Mouse (Mus musculus) left cerebral cortex, postnatal 4 days (tissue): ENCODE results near the gene Evc2. TPM values are rescaled to one million over a fixed set of nuclear protein-coding genes. Genes with fewer than 3 reads are reported as not detected.
A peak's percentile ranks its signal among the peaks of the same experiment; 100 is the strongest.

Experiments
- DNase-seq: peaks from one replicate; pipeline ENCODE4 v3.0.0-alpha.2; 2022
- intact Hi-C: fragments of 180-260 bp; cut with DNase I; formaldehyde crosslinking; loops from one replicate; pipeline ENCODE4 v1.15.1; 2025
- total RNA-seq, 2 experiments: library from RNA; stranded (reverse); gene quantifications; 2 replicates each; pipeline ENCODE4 v1.2.3; 2021

The Evc2 gene
- total RNA-seq, 2 experiments from 2014 or later, result 4.2 TPM

DNA sequence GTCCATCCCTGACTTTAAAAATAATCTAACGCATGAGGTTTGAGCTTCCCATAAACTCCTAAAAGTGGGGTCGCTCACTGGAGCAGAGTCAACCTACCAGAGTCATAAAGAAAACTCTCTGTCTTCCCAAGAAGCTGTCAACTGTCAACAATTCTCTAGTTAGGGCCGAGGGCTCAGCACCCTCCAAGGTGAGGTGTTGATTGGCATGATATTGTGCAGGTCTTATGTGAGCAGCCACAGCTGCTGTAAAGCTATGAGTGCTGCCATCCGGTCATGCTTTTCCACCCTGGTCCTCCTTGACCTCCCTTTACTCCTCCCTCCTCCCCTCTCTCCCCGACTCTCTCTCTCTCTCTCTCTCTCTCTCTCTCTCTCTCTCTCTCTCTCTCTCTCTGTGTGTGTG lies 24.3 kb downstream of the Evc2 start:
- intact Hi-C loops, result no loop called here
- DNase-seq, result no peak

- DNase-seq, result no peak
These were observed 25.0 kb downstream of the Evc2 start for GRCm38 (mm10) chr5:37363284-37363683.

DNA sequence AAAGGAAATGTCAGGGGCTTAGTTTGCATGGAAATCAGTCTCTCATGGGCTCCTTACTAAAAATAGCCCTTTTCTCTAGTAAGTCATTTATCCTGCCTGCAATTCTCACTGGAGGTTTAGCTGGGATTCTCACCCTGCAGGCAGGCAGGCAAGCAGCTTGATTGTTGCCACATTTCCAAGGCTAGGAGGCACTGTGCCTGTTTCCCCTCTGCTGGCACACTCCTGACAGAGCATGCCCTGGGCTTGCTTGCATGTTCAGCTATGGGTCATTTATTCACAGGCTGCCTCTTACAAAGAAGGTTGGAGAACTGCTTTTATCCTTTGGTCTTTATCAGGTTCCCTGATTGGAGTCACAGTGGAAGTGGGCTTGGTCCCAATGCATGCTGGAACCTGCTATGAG lies 27.5 kb downstream of the Evc2 start:
- intact Hi-C loops, result no loop called here
- DNase-seq, result no peak

More at GRCm38 (mm10) chr5:37363284-37363683, 25.0 kb downstream of the Evc2 start:
- intact Hi-C loops, result no loop called here

GRCm38 (mm10) chr5:37368796-37369195 lies 30.5 kb downstream of the Evc2 start:
- intact Hi-C loops, result no loop called here

DNA sequence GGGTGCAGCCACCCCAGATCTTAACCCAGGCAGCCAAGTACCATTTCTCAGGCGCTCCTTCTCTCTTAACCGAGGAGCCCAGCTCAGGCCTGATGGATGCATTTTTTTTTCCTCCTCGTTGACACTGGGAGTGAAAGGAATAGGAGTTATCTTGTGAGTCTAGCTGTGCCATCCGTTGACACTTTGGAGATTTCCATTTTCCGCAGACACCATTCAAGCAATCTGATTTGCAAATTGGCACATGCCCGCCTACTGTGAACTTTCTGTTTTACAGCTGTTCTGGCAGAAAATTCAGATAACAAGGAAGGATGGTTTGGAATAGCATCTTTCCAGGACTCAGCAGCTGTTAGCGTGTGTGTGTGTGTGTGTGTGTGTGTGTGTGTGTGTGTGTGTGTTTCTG lies 39.1 kb downstream of the Evc2 start:
- DNase-seq, result no peak
- intact Hi-C loops, result no loop called here

More at GRCm38 (mm10) chr5:37368796-37369195, 30.5 kb downstream of the Evc2 start:
- DNase-seq, result no peak

- intact Hi-C loops, result no loop called here
- DNase-seq, result no peak
These were observed 42.3 kb downstream of the Evc2 start for GRCm38 (mm10) chr5:37380641-37381040.

GRCm38 (mm10) chr5:37383570-37383969 lies 45.3 kb downstream of the Evc2 start:
- DNase-seq, result no peak
- intact Hi-C loops, result no loop called here

DNA sequence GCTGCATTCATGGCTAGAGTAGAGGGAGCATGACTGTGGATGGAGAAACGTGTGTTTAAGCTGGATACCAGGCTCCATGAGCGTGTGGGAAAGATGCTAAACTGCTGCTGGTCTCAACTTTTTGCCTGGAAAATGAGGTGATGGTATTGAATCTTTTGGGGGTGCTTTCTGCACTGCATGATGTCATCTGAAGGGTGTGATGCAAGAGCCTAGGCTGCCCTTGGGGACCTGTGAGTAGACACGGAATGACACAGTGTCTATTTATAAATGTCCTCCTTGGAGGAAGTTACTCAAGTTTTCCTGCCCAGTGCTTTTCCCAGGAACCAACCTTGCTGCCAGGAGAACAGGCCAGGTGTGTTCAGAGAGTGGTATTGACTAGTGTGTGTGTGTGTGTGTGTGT lies 50.3 kb downstream of the Evc2 start:
- no peak for DNase-seq
- intact Hi-C loops, result no loop called here

DNA sequence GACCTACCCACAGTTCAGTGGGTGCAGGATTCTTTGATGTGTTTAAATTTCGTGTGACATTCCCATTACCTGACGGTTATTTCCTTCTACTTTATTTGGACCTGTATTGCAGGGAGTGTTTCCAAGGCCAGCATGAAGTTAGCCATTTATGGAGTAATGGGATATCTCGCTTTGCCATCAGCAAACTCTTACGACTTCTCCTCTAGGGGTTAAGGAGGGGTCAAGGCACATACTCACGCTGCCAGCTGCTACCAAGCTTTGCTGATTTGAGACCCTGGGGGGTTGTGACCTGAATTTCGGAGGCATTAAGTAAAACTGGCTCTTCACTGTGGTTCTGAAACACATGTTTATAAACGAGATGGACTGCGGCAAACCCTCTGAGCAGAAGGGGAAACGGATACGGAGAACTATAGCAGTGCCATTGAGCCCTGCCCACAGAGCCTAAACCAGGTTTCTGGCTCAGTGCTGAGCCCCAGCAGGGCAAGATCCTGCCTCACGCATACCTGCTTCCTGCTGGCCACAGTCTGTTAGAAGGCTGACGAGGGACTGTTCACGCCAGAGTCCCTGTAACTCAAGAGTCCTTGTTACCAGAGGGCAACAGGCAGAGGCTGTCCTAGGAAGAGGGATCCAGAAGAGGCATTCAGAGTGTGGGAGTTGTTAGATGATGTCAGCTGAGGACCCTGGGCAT lies 51.7 kb downstream of the Evc2 start:
- DNase-seq, result no peak
- intact Hi-C loops, result no loop called here

GRCm38 (mm10) chr5:37390923-37391322 lies 52.6 kb downstream of the Evc2 start:
- no peak for DNase-seq
- intact Hi-C loops, result no loop called here

- DNase-seq, result peak; percentile 28
- intact Hi-C loops, result no loop called here
These were observed 53.6 kb downstream of the Evc2 start for GRCm38 (mm10) chr5:37391901-37392300.

- DNase-seq, result peak; percentile 62
- intact Hi-C loops, result no loop called here
These were observed 57.1 kb downstream of the Evc2 start for GRCm38 (mm10) chr5:37395172-37396030.

DNA sequence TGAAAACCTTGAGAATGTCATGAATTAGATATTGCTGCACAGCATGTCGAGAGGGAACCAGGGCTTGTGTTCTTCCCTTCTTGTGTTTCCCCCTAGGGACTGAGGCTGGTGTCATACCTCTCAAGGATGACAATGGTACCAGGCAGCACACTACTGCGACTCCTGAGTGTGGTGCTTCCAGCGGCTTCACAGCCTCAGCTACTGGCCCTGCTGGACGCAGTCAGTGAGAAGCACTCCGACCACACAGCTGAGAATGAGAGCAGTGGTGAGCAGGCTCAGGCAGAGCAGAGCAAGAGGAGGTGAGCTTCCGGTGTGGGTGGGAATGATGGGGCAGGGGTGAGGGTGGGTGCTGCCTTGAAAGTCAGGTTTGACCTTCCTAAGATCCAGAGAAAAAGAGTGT lies 80.7 kb downstream of the Evc2 start:
- DNase-seq, result no peak
- intact Hi-C loops, result no loop called here

DNA sequence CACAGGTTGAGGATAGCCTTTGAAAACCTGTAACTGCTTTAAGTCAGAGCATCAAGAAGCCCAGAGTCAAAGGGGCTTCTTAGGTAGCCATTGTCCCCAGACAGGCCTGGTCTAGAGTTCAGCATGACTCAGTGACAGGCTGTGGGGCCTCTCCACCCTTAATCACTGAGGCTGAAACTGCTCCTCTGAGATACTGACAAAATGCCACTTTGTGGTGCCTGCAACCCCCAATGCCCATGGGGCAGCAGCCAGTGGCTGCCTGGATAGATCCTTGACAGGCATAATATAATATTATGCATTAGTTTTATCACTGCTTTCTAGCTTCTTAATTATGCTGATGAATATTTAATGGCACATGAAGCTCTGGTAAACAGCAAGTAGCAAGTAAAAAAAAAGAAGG lies 88.9 kb downstream of the Evc2 start:
- DNase-seq, result no peak
- intact Hi-C loops, result no loop called here

DNA sequence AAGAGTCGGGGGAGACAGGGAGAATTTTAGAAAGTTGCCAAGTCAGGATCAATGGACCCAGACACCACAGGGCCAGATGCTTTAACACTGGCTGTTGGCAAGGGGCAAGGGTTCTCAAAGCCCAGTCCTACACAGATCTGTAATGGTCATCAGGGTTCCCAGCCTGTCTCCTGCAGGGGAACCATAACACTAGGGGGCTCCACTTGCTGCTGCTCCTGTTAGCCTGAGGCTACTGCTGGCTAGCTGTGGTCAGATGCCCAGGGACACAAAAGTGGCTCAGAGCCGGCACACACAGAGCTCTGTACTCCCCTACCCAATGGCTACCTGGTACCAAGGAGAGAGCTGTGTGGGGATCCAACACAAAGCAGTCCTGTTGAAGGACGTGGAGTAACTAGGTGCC lies 97.1 kb downstream of the Evc2 start:
- no peak for DNase-seq
- intact Hi-C loops, result no loop called here

DNA sequence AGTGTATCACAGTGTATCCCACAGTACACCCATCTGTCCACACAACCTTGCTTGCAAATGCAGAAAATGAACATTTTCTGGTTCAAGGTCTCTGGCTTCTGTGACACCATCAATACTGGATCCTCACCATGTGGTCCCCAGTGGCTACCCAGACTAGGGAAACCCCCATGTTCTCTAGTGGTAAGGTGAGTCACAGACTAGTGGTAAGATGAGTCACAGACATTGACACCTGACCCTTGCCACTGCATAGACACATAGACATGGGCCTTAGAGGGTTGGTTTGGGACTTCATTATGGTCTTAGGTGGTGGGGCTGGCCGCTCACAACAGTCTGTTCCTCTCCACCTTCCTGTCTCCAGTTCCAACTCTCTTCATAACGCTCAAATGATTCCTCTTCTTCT lies 104.5 kb downstream of the Evc2 start:
- DNase-seq, result no peak
- intact Hi-C loops, result no loop called here

- intact Hi-C loops, result no loop called here
- DNase-seq, result no peak
These were observed 109.2 kb downstream of the Evc2 start for GRCm38 (mm10) chr5:37447546-37447945.

GRCm38 (mm10) chr5:37456590-37456989 lies 118.3 kb downstream of the Evc2 start:
- DNase-seq, result no peak
- intact Hi-C loops, result no loop called here

- intact Hi-C loops, result no loop called here
- no peak for DNase-seq
These were observed 118.9 kb downstream of the Evc2 start for GRCm38 (mm10) chr5:37457191-37457590.

DNA sequence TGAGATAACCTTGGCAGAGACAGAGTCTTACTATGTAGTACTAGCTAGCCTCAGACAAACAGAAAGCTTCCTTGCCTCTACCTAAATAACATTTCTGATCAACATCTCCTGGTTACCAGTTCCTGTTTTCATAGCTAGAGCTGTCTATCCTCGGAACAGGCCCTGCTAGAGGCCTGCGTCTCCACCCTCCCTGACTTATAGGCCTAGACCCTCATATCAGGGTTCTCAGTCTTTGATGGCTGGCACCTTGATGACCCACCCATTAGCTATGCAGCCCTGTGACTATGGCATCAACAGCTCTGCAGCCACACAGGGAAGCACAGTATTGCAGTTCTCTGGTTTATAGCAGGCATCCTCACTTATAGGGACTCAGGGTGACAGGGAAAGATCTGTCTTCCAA lies 119.5 kb downstream of the Evc2 start:
- intact Hi-C loops, result no loop called here
- no peak for DNase-seq

- DNase-seq, result no peak
- intact Hi-C loops, result no loop called here
These were observed 119.9 kb downstream of the Evc2 start for GRCm38 (mm10) chr5:37458236-37458635.

GRCm38 (mm10) chr5:37465461-37465860 lies 127.2 kb downstream of the Evc2 start:
- DNase-seq, result no peak

More at GRCm38 (mm10) chr5:37465461-37465860, 127.2 kb downstream of the Evc2 start:
- intact Hi-C loops, result no loop called here
